Mouse (Mus musculus): Measurements from ENCODE around the gene Zfp990.
"Not testable (repeated sequence)": the region's sequence is repeated elsewhere in the genome, so short reads cannot be mapped to it uniquely, and the experiment has no call there.

Zfp990 gene

DNA sequence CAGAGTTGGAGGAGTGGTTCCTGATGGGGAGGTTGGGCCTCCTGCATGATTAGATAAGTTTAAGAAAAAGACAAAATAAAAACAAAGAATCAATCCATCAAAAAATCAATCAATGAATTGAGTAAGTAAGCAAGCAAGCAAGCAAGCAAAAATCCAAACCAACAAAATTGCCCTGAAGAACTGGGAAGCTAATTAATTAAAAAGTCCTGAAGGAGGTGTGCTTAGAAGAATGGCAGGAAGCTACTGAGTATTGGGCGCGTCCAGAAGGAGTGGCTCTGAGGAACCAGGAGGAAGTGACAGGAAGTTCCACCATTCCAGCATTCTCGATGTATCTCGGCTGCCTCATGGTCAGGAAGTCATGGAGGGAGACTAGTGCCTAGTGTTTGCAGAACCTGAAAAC, at the start of gene Zfp990:
Zfp990 (plus strand) TSS at position 301 of the 400 bp plus-strand sequence.
- DNase-seq (ENCODE audit: low spot score in 2 of 2) = not testable (repeated sequence)

DNA sequence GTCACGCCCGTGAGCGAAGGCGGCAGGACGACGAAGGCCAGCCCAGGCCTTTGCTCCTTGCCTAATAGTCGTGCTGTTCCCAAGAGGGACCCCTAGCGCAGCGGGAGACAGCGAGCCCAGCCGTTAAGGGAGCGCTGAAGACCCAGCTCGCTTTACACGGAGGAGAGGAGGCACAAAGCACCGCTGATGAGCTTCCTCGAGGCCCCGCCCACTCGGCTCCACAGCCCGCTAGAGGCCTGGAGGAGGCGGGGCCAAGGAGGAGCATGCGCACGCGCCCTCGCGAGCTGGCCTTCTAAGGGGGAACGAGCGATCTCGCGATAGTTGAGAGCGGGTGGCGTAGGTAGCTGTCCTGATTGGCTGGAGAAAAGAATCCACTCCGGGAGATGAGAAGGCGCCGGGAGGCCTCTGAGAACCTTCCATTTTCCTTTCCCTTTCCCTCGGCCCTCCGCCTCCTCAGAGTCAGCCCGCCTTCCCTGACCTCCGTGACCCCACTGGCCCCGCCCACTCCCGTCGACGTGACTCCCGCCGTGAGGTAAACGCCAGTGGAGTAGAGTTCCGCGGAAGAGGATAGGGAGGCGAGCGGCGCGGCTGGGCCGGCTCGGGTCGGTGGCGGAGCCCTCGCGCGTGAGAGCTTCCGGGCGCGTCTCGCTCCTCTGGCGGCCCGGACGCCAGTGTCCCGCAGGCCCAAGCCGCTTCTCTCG, 46.9 kb upstream of the Zfp990 start:
- not testable (repeated sequence) for DNase-seq (ENCODE audit: low spot score in 2 of 2)

DNA sequence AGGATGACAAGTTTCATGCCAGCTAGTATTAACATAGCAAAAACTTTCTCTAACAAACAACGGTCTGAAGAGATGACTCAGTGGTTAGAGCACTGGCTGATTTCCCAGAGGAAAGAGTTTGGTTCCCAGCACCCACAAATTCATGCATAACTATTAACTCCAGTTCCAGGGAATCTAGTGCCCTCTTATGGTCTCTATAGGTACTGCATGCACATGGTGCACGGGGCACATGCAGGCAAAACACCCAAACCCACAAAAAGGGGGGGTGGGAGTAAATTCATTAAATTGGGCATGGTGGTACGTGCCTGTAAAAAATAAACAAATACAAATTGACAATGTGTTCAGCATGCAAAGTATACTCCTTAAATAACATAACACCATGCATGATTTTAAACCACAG, 32.4 kb upstream of the Zfp990 start:
- no peak for DNase-seq (ENCODE audit: low spot score in 2 of 2)

DNA sequence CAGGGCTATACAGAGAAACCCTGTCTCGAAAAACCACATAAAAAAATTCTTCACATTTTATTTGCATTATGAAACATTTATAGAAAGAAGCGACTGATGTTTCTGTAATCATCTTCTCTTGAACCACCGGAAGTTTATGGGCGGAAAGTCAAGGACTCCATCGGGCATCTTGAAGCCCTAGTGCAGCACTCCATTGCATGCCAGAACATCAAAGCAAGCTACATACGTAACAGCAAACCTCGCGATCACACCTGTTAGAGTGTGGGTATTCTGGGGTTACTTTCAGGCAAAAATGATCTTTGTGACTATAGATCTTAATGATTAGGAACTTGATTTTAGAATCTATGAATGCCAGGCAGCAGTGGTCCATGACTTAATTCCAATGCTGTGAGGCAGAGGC, 29.9 kb upstream of the Zfp990 start:
- not testable (repeated sequence) for DNase-seq (ENCODE audit: low spot score in 2 of 2)

- no peak for DNase-seq (ENCODE audit: low spot score in 2 of 2)
These were observed 21.2 kb upstream of the Zfp990 start for GRCm38 (mm10) chr4:145489396-145489795.

DNA sequence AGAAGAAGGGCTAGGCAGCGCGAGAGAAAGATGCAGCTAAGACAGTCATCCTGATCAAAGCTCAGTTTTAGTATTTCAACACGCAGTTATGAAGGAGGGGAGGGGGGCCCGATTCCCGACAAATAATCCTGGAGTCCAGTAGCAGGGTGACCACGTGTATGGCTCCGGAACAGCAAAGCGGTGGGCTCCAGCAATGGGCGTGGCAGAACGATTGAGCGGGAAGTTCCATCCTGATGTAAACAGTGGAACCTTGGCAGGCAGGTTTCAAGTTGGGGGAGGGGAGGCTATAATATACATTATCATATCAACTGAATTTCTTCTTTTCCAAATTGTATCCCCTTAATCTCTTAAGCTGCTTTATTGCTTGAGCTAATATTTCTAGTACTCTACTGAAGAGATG, 18.4 kb upstream of the Zfp990 start:
- DNase-seq (ENCODE audit: low spot score in 2 of 2) = no peak

DNA sequence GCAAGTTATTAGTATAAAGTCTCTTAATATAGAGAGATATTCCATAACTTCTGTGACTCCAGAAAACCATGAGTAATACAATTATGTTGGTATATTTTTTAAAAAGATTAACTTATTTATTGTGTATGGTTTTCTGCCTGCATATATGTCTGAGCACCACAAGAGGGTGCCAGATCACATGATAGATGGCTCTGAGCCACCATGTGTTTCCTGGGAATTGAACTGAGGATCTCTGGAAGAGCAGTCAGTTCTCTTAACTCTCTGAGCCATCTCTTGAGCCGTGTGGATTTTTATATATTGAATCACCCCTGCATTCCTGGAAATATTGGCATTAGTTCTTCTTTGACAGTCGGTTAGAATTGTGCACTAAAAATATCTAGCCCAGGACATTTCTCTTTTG, 17.2 kb upstream of the Zfp990 start:
- DNase-seq (ENCODE audit: low spot score in 2 of 2) = not testable (repeated sequence)

DNA sequence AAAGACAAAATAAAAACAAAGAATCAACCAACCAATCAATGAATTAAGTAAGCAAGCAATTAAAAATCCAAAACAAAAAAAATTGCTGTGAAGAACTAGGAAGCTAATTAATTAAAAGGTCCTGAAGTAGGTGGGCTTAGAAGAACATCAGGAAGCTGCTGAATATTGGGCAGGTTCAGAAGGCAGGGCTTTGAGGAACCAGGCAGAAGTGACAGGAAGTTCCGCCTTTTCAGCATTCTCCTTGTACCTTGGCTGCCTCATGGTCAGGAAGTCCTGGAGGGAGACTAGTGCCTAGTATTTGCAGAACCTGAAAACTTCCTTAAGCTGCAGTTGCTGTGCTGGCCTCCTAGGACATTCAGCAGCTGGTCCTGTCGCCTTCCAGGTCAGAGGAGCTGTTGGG, 4.1 kb downstream of the Zfp990 start:
- not testable (repeated sequence) for DNase-seq (ENCODE audit: low spot score in 2 of 2)

DNA sequence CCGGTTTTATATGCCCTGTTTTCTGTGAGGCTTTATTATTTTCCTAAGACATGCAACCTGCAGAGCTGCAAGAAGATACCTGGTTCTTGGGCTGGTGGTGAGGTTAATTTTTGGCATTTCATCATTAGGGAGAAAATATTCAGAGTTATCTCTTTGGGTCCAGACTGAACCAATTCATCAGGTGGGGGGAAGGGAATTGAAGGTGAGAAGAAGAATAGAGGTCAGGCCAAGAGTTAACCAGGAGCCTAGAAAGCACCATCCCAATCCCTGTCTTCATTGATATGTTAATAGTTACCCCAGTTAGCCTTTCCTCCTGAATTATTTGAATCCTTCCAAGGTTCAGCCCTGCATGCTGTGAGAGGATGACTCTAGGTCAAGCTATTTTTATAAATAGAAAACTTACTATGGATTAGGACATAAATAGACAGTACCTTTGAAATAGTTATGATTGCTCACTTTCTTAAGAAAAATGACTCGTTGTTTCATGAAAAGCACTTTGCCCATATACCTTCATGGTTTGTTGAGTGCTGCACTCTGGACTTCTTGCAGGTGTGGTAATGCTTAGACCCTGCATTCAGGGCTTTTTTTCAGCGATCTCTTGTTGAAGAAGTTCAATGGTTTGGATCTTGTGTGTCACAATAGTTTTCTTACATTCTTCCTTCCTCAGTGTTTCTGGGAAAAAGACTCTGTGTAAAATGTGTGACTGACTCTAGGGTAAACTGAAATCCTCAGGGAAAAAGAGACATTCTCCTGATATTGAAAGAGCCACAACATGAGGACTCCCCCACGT, 5.4 kb downstream of the Zfp990 start:
- DNase-seq (ENCODE audit: low spot score in 2 of 2) = not testable (repeated sequence)

DNA sequence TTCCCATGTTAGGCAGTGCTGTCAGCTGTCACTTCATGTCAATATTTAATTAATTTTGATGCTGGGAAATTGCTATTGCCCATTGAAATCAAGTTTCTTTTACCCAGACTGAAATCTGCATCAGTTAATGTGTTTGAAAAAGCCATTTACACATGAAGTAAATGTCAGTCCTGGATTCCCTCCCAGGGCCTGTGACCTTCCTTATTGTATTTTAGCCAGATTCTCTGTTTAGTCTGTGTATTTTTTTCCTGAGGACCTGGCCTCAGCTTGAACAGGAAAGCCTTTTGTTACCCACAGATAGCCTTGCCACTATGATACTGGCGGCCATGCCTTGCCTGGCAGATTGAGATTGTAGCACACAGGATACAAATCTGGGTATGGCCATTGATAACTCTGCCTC, 6.8 kb downstream of the Zfp990 start:
- DNase-seq (ENCODE audit: low spot score in 2 of 2) = not testable (repeated sequence)

- DNase-seq (ENCODE audit: low spot score in 2 of 2) = not testable (repeated sequence)
These were observed 33.3 kb downstream of the Zfp990 start for GRCm38 (mm10) chr4:145543861-145544260.

DNA sequence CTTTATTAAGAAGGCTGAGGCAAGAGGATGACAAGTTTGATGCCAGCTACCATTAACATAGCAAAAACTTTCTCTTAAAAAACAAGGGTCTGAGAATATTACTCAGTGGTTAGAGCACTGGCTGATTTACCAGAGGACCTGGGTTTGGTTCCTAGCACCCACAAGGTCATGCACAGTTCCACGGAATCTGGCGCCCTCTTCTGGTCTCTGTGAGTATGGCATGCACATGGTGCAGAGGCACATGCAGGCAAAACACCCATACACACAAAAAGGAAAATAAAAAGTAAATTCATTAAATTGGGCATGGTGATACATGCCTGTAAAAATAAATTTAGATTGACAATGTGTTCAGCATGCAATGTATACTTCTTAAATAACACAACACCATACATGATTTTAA, 34.5 kb downstream of the Zfp990 start:
- DNase-seq (ENCODE audit: low spot score in 2 of 2) = not testable (repeated sequence)

- DNase-seq (ENCODE audit: low spot score in 2 of 2) = not testable (repeated sequence)
These were observed 35.3 kb downstream of the Zfp990 start for GRCm38 (mm10) chr4:145545734-145546349.

- DNase-seq (ENCODE audit: low spot score in 2 of 2) = not testable (repeated sequence)
These were observed 35.9 kb downstream of the Zfp990 start for GRCm38 (mm10) chr4:145546477-145546876.

GRCm38 (mm10) chr4:145556680-145557079, 46.1 kb downstream of the Zfp990 start:
- no peak for DNase-seq (ENCODE audit: low spot score in 2 of 2)

GRCm38 (mm10) chr4:145559505-145560099, 49.0 kb downstream of the Zfp990 start:
- no peak for DNase-seq (ENCODE audit: low spot score in 2 of 2)

DNA sequence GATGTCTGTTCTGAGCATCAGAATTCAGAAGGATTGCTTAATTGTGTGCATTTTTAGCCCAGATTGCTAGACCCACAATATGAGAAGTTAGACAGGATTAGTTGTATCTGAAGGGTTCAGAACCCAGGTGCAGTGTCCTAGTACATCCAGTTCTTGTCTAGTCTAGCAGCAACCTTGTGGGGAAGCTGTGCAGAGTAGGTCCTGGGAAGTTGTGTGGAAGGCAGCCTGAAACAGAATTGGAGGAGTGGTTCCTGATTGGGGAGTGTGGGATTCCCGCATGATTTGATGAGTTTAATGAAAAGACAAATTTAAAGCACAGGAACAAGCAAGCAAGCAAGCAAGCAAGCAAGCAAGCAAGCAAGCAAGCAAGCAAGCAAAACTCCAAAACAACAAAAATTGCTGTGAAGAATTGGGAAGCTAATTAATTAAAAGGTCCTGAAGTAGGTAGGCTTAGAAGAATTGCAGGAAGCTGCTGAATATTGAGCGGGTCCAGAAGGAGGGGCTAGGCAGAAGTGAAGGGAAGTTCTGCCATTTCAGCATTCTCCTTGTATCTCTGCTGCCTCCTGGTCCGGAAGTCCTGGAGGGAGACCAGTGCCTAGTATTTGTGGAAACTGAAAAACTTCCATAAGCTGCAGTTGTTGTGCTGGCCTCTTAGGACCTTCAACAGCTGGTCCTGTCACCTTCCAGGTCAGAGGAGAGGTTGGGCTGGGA, 53.7 kb downstream of the Zfp990 start:
- DNase-seq (ENCODE audit: low spot score in 2 of 2) = no peak

DNA sequence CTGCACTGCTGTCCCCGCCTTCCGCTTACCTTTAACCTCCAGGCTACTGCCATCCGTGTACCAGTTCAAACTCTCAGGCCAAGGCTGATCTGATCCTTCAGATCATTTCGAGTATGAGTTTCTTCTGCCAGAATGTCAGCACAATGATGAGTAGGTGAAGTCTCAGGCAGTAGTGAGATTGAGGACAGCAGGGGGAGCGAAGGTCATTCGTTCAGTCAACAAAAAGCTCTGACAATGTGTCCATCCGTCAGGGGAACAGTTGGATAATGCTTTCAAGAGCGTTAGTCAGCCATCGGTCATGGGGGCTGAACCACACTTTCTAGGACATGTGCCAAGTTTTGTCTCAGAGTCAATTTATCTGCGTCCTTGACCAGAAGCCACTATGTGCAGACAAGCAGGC, 59.9 kb downstream of the Zfp990 start:
- not testable (repeated sequence) for DNase-seq (ENCODE audit: low spot score in 2 of 2)

DNA sequence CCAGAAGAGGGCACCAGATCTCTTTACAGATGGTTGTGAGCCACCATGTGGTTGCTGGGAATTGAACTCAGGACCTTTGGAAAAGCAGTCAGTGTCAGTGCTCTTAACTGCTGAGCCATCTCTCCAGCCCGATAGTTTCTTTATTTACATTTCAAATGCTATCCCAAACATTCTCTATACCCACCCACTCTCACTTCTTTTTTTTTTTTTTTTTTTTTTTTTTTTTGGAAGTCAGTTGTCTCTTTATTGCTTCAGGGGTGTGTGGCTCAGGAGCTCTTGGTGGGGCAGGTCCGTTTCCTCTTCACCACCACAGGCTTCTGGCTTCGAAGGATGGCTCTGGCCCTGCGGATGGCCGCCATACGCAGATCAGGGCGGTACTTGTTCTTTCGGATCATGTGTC, 66.1 kb downstream of the Zfp990 start:
- DNase-seq (ENCODE audit: low spot score in 2 of 2) = not testable (repeated sequence)

DNA sequence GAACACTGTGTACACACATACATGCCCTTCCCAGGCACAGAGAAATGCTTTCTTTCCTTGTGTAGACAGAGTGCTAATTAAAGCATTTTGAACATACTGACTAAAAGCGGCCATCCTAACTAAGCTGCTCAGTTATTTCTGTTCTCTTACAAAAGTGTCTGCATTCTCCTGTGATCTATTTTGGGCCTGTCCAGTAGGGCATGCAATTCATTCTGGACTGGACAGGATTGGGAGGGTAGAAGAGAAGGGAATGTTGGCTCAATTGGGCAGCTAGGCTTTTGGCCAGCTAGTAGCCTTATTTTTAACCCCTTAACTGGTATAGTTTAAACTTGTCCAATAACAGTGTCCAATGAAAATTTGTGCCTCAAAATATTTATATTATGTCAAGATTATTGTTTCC, 69.8 kb downstream of the Zfp990 start:
- DNase-seq (ENCODE audit: low spot score in 2 of 2) = not testable (repeated sequence)

DNA sequence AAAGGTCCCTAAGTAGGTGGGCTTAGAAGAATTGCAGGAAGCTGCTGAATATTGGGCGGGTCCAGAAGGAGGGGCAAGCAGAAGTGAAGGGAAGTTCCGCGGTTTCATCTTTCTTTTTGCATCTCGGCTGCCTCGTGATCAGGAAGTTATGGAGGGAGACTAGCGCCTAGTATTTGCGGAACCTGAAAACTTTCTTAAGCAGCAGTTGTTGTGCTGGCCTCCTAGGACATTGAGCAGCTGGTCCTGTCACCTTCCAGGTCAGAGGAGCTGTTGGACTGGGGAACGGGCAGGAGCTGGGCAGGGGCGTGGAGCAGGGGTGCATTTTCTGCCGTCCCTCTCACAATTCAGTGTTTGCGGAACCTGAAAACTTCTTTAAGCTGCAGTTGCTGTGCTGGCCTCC, 74.5 kb downstream of the Zfp990 start, which contains the start of gene Gm13212:
Gm13212 (plus strand) TSS at position 89 of the 400 bp plus-strand sequence.
- DNase-seq (ENCODE audit: low spot score in 2 of 2) = not testable (repeated sequence)

Data from heart, adult 9 months (tissue).